Mouse (Mus musculus): ENCODE results near the gene Siae.

DNA sequence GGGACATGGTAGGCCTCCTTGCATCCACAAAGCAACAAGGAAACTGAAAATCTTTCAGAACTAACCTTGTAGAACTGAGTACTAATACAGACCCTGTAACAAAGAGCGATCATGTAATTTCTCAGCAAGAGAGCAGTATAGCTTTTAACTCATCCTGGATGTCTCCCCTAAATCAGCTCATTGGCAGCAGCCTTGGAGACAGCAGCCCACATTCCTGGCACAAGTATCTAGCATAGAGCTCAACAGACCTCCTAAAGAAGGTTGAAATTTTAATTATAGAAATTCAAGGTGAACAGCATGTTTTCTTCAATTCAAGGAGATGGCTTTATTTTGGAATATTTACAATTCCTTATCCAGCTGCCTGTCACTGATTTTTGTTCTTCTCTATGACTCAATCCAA is 125.6 kb downstream of the Siae start:
- TF ChIP-seq CTCF (IDR thresholded peaks at IDR 0.05; ENCODE audit: low read depth, low read length) (no peak), POLR2A (IDR thresholded peaks at IDR 0.05; ENCODE audit: extremely low read depth, insufficient read depth, low read length) (no peak)

Data from liver, adult 2 months (tissue).